Mouse (Mus musculus) erythroid progenitor cell, adult 5-6 weeks (primary cell): ENCODE data around the gene 5730596B20Rik. TPM values are rescaled to one million over a fixed set of nuclear protein-coding genes. Genes with fewer than 3 reads are reported as not detected.

Source experiments
- total RNA-seq, 2 experiments: library from RNA; stranded (forward) in 1 of 2; stranded (reverse) in 1 of 2; fragments of 150-400 nt in 1 of 2; fragments of 186-747, 209-891 nt in 1 of 2; gene quantifications; 2 replicates each; pipeline versions ENCODE4 v1.2.3 to v1.2.4; 2015 to 2017; ENCODE audit warnings: low replicate concordance in 2 of 2

Gene 5730596B20Rik
- total RNA-seq, 2 experiments from 2014 or later, result not detected

Other genes with a start within 250 kb of the 5730596B20Rik start
- 18.0 and 55.8 TPM in 2 replicates for gene Skap2, start 164.9 kb upstream of the 5730596B20Rik start, total RNA-seq (2015; ENCODE audit: low replicate concordance)
- 19.4 and 47.4 TPM in 2 replicates for gene Skap2, start 164.9 kb upstream of the 5730596B20Rik start, total RNA-seq (2017; ENCODE audit: low replicate concordance)
- not detected in 2 replicates for gene Hoxa1, start 19.2 kb upstream of the 5730596B20Rik start, total RNA-seq (2015; ENCODE audit: low replicate concordance)
- gene Hoxa1, start 19.2 kb upstream of the 5730596B20Rik start, total RNA-seq (2017; ENCODE audit: low replicate concordance), result not detected in 2 replicates
- not detected in 2 replicates for gene Hoxa2, start 12.7 kb upstream of the 5730596B20Rik start, total RNA-seq (2015; ENCODE audit: low replicate concordance)
- not detected in 2 replicates for gene Hoxa2, start 12.7 kb upstream of the 5730596B20Rik start, total RNA-seq (2017; ENCODE audit: low replicate concordance)
- gene Hoxa4, start 14.3 kb downstream of the 5730596B20Rik start, total RNA-seq (2015; ENCODE audit: low replicate concordance), result not detected in 2 replicates
- not detected in 2 replicates for gene Hoxa4, start 14.3 kb downstream of the 5730596B20Rik start, total RNA-seq (2017; ENCODE audit: low replicate concordance)
- gene Hoxa5, start 27.1 kb downstream of the 5730596B20Rik start, total RNA-seq (2015; ENCODE audit: low replicate concordance), result not detected in 2 replicates
- gene Hoxa5, start 27.1 kb downstream of the 5730596B20Rik start, total RNA-seq (2017; ENCODE audit: low replicate concordance), result not detected in 2 replicates
- not detected in 2 replicates for gene Hoxa6, start 31.2 kb downstream of the 5730596B20Rik start, total RNA-seq (2015; ENCODE audit: low replicate concordance)
- gene Hoxa6, start 31.2 kb downstream of the 5730596B20Rik start, total RNA-seq (2017; ENCODE audit: low replicate concordance), result not detected in 2 replicates
- not detected in 2 replicates for gene Hoxa3, start 35.8 kb downstream of the 5730596B20Rik start, total RNA-seq (2015; ENCODE audit: low replicate concordance)
- 0.45 TPM in 1 of 2 replicates, not detected in the other for gene Hoxa3, start 35.8 kb downstream of the 5730596B20Rik start, total RNA-seq (2017; ENCODE audit: low replicate concordance)
- gene Gm28308, start 35.8 kb downstream of the 5730596B20Rik start, total RNA-seq (2015; ENCODE audit: low replicate concordance), result not detected in 2 replicates
- not detected in 2 replicates for gene Gm28308, start 35.8 kb downstream of the 5730596B20Rik start, total RNA-seq (2017; ENCODE audit: low replicate concordance)
- 1.1 and 8.4 TPM in 2 replicates for gene Hoxa7, start 44.4 kb downstream of the 5730596B20Rik start, total RNA-seq (2015; ENCODE audit: low replicate concordance)
- gene Hoxa7, start 44.4 kb downstream of the 5730596B20Rik start, total RNA-seq (2017; ENCODE audit: low replicate concordance), result 1.3 and 3.8 TPM in 2 replicates
- gene Hoxa9, start 53.6 kb downstream of the 5730596B20Rik start, total RNA-seq (2015; ENCODE audit: low replicate concordance), result 0.36 and 0.84 TPM in 2 replicates
- 4.5 TPM in 1 of 2 replicates, not detected in the other for gene Hoxa9, start 53.6 kb downstream of the 5730596B20Rik start, total RNA-seq (2017; ENCODE audit: low replicate concordance)
- gene Hoxa10, start 63.4 kb downstream of the 5730596B20Rik start, total RNA-seq (2015; ENCODE audit: low replicate concordance), result not detected in 2 replicates
- 0.15 TPM in 1 of 2 replicates, not detected in the other for gene Hoxa10, start 63.4 kb downstream of the 5730596B20Rik start, total RNA-seq (2017; ENCODE audit: low replicate concordance)
- not detected in 2 replicates for gene Hoxa11, start 68.3 kb downstream of the 5730596B20Rik start, total RNA-seq (2015; ENCODE audit: low replicate concordance)
- gene Hoxa11, start 68.3 kb downstream of the 5730596B20Rik start, total RNA-seq (2017; ENCODE audit: low replicate concordance), result not detected in 2 replicates
- not detected in 2 replicates for gene Hoxa13, start 83.4 kb downstream of the 5730596B20Rik start, total RNA-seq (2015; ENCODE audit: low replicate concordance)
- gene Hoxa13, start 83.4 kb downstream of the 5730596B20Rik start, total RNA-seq (2017; ENCODE audit: low replicate concordance), result not detected in 2 replicates
- not detected in 2 replicates for gene Evx1, start 136.0 kb downstream of the 5730596B20Rik start, total RNA-seq (2015; ENCODE audit: low replicate concordance)
- gene Evx1, start 136.0 kb downstream of the 5730596B20Rik start, total RNA-seq (2017; ENCODE audit: low replicate concordance), result not detected in 2 replicates